13 mouse cellular contexts compared by ENCODE assay signal in genomic region chr17:49282498-49282897, GRCm38 (mm10).
DNase-seq lines count a peak whose midpoint lies in the region; ATAC-seq and TF ChIP-seq lines count a peak whose summit lies in the region.
"Had no signal": no experiment of that assay in that cellular context is flagged by ENCODE, and none has a peak within 500 bp of the region (broad histone marks: within the 10 kb centered on the region; RNA-seq: fewer than 3 reads in every experiment).

No protein-coding gene starts in this region.

- TF ChIP-seq POLR2A in small intestine, adult 2 months (IDR thresholded peaks at IDR 0.05; ENCODE audit: low read depth, low read length) = no peak

- 0 out of 2 replicates have a peak, but pooled peaks cover 5% of the 10 kb centered on the region for H3K9me3 ChIP-seq in heart, postnatal 0 days (replicated peaks; ENCODE audit: control insufficient read depth, low read length)
- no peaks in the 10 kb centered on the region for H3K9me3 ChIP-seq in midbrain, postnatal 0 days (ENCODE audit: low read length)
- no peaks in the 10 kb centered on the region for H3K9me3 ChIP-seq in midbrain, embryonic 15.5 days
- peaks cover 49% of the 10 kb centered on the region for H3K9me3 ChIP-seq in G1E (replicated peaks)
- H3K9me3 ChIP-seq: heart, embryonic 15.5 days; stomach, embryonic 15.5 days had no signal

- no peak overlapping the region for H3K4me3 ChIP-seq in heart, postnatal 0 days (ENCODE audit: low read depth, low read length)
- no peak overlapping the region for H3K4me3 ChIP-seq in midbrain, postnatal 0 days (ENCODE audit: low read depth, low read length)
- no peak overlapping the region for H3K4me3 ChIP-seq in midbrain, embryonic 15.5 days
- no peak overlapping the region for H3K4me3 ChIP-seq in G1E (ENCODE audit: low read depth, low read length)
- no peak overlapping the region for H3K4me3 ChIP-seq in small intestine, adult 2 months (ENCODE audit: low read depth, low read length)
- H3K4me3 ChIP-seq: heart, embryonic 15.5 days; myocyte; stomach, embryonic 15.5 days had no signal

- H3K4me2 ChIP-seq in heart, postnatal 0 days (ENCODE audit: low read depth, low read length) = no peak overlapping the region
- H3K4me2 ChIP-seq in midbrain, postnatal 0 days (ENCODE audit: low read depth, low read length, poor library complexity, severe bottlenecking) = no peak overlapping the region
- no peak overlapping the region for H3K4me2 ChIP-seq in midbrain, embryonic 15.5 days
- H3K4me2 ChIP-seq: heart, embryonic 15.5 days; stomach, embryonic 15.5 days had no signal

- no peak for DNase-seq in heart, postnatal 0 days (ENCODE audit: low spot score)
- DNase-seq in heart, adult 18-20 months = no peak
- DNase-seq in midbrain, postnatal 0 days (ENCODE audit: low spot score) = no peak
- DNase-seq in G1E (ENCODE audit: low spot score) = no peak
- DNase-seq in MN1 (ENCODE audit: low spot score) = no peak
- no peak for DNase-seq in gastrocnemius, adult 8-10 months (ENCODE audit: low spot score in 2 of 2)
- DNase-seq: kidney, postnatal 25 days; lung, postnatal 36 days had no signal

- 81% methylated on average over 10 of the region's 10 CpGs for WGBS in heart, postnatal 0 days
- 84% methylated on average over 10 of the region's 10 CpGs for WGBS in midbrain, postnatal 0 days
- 82% methylated on average over 10 of the region's 10 CpGs for WGBS in midbrain, embryonic 15.5 days
- WGBS in small intestine, adult 2 months = 88% methylated on average over 10 of the region's 10 CpGs

- H3K27me3 ChIP-seq in heart, postnatal 0 days (ENCODE audit: control insufficient read depth, insufficient read depth, low read length) = no peaks in the 10 kb centered on the region
- H3K27me3 ChIP-seq in midbrain, postnatal 0 days (ENCODE audit: insufficient read depth, low read length) = no peaks in the 10 kb centered on the region
- H3K27me3 ChIP-seq in midbrain, embryonic 15.5 days (replicated peaks) = no peaks in the 10 kb centered on the region
- no peaks in the 10 kb centered on the region for H3K27me3 ChIP-seq in G1E (ENCODE audit: insufficient read depth, low read length)
- H3K27me3 ChIP-seq in small intestine, adult 2 months (ENCODE audit: control insufficient read depth, insufficient read depth, low read length) = no peaks in the 10 kb centered on the region
- H3K27me3 ChIP-seq: heart, embryonic 15.5 days; stomach, embryonic 15.5 days had no signal

- ATAC-seq in heart, postnatal 0 days (ENCODE audit: insufficient read depth, low read depth) = no peak
- no peak for ATAC-seq in midbrain, postnatal 0 days (ENCODE audit: low FRiP score)
- no peak for ATAC-seq in midbrain, embryonic 15.5 days (replicated peaks)
- ATAC-seq in G1E (ENCODE audit: extremely low read depth, insufficient number of reproducible peaks, low FRiP score, poor library complexity, severe bottlenecking) = no peak

- H3K9ac ChIP-seq in heart, postnatal 0 days (replicated peaks; ENCODE audit: low read depth, low read length) = no peak overlapping the region
- no peak overlapping the region for H3K9ac ChIP-seq in midbrain, postnatal 0 days (replicated peaks; ENCODE audit: low read length, poor library complexity, severe bottlenecking)
- H3K9ac ChIP-seq in midbrain, embryonic 15.5 days = no peak overlapping the region
- H3K9ac ChIP-seq: heart, embryonic 15.5 days; stomach, embryonic 15.5 days had no signal

- TF ChIP-seq EP300 in heart, postnatal 0 days (IDR thresholded peaks at IDR 0.05; ENCODE audit: low read depth) = no peak

- TF ChIP-seq CTCF in heart, postnatal 0 days (IDR thresholded peaks at IDR 0.05; ENCODE audit: low read depth) = peak; percentile 20; the same call in 1 of the 2 replicates
- peak; percentile 70 for TF ChIP-seq CTCF in midbrain, postnatal 0 days (IDR thresholded peaks at IDR 0.05)
- 0 out of 2 replicates have a peak, but pooled peaks have one; percentile 22 for TF ChIP-seq CTCF in G1E (IDR thresholded peaks at IDR 0.05; ENCODE audit: low read depth, low read length)
- TF ChIP-seq CTCF in small intestine, adult 2 months (IDR thresholded peaks at IDR 0.05; ENCODE audit: extremely low read depth, insufficient read length, insufficient replicate concordance, low read depth, low read length) = peak; percentile 52; the same call in 1 of the 2 replicates

- H3K27ac ChIP-seq in heart, postnatal 0 days (ENCODE audit: low read depth) = no peak overlapping the region
- no peak overlapping the region for H3K27ac ChIP-seq in midbrain, postnatal 0 days (ENCODE audit: low read depth, low read length)
- H3K27ac ChIP-seq in midbrain, embryonic 15.5 days = no peak overlapping the region
- no peak overlapping the region for H3K27ac ChIP-seq in small intestine, adult 2 months (ENCODE audit: insufficient read depth, low read depth, low read length)
- H3K27ac ChIP-seq: heart, embryonic 15.5 days; stomach, embryonic 15.5 days had no signal

- H3K36me3 ChIP-seq in heart, postnatal 0 days (replicated peaks; ENCODE audit: control insufficient read depth, insufficient read depth, low read length) = no peaks in the 10 kb centered on the region
- H3K36me3 ChIP-seq in midbrain, postnatal 0 days (ENCODE audit: insufficient read depth, low read length) = no peaks in the 10 kb centered on the region
- no peaks in the 10 kb centered on the region for H3K36me3 ChIP-seq in midbrain, embryonic 15.5 days (replicated peaks)
- H3K36me3 ChIP-seq in G1E (replicated peaks) = no peaks in the 10 kb centered on the region
- no peaks in the 10 kb centered on the region for H3K36me3 ChIP-seq in small intestine, adult 2 months (ENCODE audit: control insufficient read depth, insufficient read depth, low read length)
- H3K36me3 ChIP-seq: heart, embryonic 15.5 days; stomach, embryonic 15.5 days had no signal

- no peaks in the 10 kb centered on the region for H3K4me1 ChIP-seq in heart, postnatal 0 days (ENCODE audit: control insufficient read depth, insufficient read depth)
- no peaks in the 10 kb centered on the region for H3K4me1 ChIP-seq in midbrain, postnatal 0 days (ENCODE audit: insufficient read depth, low read length)
- no peaks in the 10 kb centered on the region for H3K4me1 ChIP-seq in midbrain, embryonic 15.5 days
- no peaks in the 10 kb centered on the region for H3K4me1 ChIP-seq in G1E (ENCODE audit: insufficient read depth, low read depth, low read length)
- H3K4me1 ChIP-seq in small intestine, adult 2 months (ENCODE audit: control insufficient read depth, insufficient read depth, insufficient read length, low read length) = no peaks in the 10 kb centered on the region
- H3K4me1 ChIP-seq: heart, embryonic 15.5 days; stomach, embryonic 15.5 days had no signal

Comparison
In these comparisons a context has a peak if more than half of its experiments do, and no peak if none do; other contexts are left out.
1. CTCF ChIP-seq: peak in every context shown above with its lines; median percentile 70 in midbrain, postnatal 0 days; 52 in small intestine, adult 2 months; 22 in G1E; 20 in heart, postnatal 0 days.